Mouse (Mus musculus) gonadal fat pad, adult 2 months (tissue): Measurements from ENCODE around the gene Tmem100. TPM values are rescaled to one million over a fixed set of nuclear protein-coding genes. Genes with fewer than 3 reads are reported as not detected.

Experiments
- DNase-seq: peaks from one replicate; pipeline ENCODE4 v3.0.0-alpha.2; 2012; ENCODE audit warnings: low read depth
- polyA plus RNA-seq: library from polyadenylated mRNA; depleted of rRNA; stranded (reverse); fragments of >200 nt; gene quantifications from 2 replicates; pipeline ENCODE4 v1.2.3, GENCODE M21; 2012

Tmem100 gene
- polyA plus RNA-seq, 1 experiment = 6.2 TPM

DNA sequence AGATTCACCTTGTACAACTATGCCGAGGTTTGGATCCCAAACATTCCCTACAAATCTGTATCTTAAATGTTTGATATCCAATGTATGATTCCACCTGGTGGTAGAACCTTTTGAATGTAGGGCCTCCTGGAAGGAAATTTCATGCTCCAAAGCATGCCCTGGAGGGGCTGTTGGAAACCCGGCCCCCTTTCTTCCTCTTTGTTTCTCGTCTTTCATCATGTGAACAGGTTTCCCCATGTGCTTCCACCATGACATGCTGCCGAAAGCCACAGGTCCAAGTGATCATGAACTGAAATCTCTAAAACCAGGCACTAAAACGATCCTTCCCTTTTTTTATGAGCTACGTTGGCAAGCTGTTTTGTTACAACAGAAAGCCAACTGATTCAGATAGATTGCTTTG lies 16.5 kb upstream of the Tmem100 start:
- no peak for DNase-seq

GRCm38 (mm10) chr11:90015281-90015680 lies 14.9 kb upstream of the Tmem100 start:
- no peak for DNase-seq

DNA sequence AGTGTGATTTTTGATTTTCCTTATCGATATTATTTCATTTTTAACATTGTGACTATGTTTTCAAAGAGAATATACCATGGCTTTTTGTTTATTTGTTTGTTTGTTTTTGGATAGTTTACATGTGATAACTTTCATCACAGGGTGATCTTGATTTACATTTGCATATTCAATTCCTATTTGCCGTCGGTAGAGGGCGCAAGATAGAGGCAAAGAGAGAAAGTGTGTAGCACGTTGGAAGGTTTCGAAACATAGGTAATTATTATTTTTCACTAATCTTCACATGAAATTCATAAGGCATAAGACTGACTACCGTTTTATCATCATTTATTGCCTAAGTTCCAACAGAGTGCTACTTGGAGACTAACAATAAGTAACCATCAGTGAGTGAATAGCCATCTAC lies 11.0 kb upstream of the Tmem100 start:
- no peak for DNase-seq

- DNase-seq = no peak
These were observed 4.0 kb upstream of the Tmem100 start for GRCm38 (mm10) chr11:90025891-90026801.

DNA sequence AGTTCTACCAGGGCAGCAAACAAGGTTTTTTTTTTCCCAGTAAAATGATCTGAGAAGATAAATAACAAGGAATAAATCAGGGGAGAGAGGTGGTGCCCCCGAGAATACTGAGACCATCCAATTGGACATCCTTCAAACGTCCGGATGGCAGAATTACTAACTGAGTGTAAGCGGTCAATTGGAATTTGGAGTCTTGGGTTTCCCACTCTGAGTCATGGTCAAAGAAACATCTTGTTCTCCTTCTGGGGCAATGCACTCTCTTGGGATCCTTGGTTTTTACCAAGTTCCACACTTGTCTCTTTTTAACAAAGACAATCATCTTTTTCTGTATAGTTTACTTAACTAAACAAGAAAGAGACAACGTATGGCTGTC lies 3.4 kb upstream of the Tmem100 start:
- no peak for DNase-seq

DNA sequence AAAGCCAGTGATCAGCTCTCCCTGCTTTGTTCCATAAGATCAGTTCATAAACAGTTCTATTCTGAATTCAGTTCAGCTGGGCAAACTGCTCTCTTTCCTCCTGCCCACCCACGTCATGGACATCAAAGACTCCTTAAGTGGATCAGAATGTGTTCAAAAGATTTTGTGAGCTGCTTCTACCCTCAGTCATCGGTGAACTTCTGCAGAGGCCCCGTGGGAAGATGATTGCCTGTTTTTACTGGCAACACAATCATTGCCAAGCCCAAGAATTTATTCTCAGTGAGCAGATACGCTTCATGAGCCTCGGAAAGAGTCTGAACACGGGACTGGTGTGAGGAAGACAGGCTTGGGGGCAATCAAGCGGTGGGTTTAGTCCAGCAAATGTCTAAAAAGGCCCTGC lies 2.9 kb upstream of the Tmem100 start:
- no peak for DNase-seq

GRCm38 (mm10) chr11:90028746-90029145 lies 1.4 kb upstream of the Tmem100 start:
- DNase-seq = no peak

DNA sequence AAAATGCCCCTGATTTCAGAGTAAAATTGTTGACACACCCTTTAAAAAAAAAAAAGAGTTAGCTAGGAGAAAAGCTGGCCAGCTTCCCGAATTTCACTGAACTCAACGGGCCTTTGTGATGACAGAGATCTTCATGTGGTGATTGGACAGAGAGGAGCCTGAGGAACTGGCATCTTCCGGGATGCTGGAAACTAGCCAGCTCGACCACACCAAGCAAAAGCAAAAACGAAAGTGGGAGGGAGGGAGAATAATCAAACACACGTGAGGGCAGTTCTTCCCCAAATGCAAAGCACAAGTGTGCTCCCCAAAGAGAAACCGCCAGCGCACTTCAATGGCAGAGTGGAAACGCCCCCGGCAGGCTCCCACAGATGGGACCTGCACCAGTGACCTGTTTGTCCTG lies 794 bp upstream of the Tmem100 start:
- no peak for DNase-seq

GRCm38 (mm10) chr11:90030557-90030956 lies 409 bp downstream of the Tmem100 start:
- DNase-seq = no peak

- no peak for DNase-seq
These were observed 928 bp downstream of the Tmem100 start for GRCm38 (mm10) chr11:90031076-90031475.

GRCm38 (mm10) chr11:90032807-90033206 lies 2.7 kb downstream of the Tmem100 start:
- DNase-seq = no peak

- DNase-seq = no peak
These were observed 3.3 kb downstream of the Tmem100 start for GRCm38 (mm10) chr11:90033442-90033841.

GRCm38 (mm10) chr11:90034646-90035045 lies 4.5 kb downstream of the Tmem100 start:
- no peak for DNase-seq

- no peak for DNase-seq
These were observed 5.4 kb downstream of the Tmem100 start for GRCm38 (mm10) chr11:90035532-90035931.

DNA sequence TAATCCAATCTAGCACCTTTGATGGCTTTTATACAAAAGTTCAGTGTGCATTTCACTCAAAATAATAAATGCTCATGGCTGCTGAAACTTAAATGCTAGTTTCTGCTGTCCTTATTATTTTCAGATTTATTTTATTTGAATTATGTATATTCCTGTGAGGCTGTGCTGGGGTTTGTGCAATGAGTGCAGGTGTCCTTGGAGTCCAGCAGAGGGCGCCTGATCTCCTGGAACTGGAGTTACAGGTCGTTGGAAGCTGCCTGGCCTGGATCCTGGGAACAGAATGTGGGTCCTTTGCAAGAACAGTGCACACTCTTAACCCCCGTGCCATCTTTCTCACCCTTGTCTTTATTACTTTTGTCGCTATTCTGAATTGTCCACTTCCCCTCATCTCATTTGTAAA lies 6.3 kb downstream of the Tmem100 start:
- no peak for DNase-seq

GRCm38 (mm10) chr11:90038022-90038421 lies 7.9 kb downstream of the Tmem100 start:
- no peak for DNase-seq

DNA sequence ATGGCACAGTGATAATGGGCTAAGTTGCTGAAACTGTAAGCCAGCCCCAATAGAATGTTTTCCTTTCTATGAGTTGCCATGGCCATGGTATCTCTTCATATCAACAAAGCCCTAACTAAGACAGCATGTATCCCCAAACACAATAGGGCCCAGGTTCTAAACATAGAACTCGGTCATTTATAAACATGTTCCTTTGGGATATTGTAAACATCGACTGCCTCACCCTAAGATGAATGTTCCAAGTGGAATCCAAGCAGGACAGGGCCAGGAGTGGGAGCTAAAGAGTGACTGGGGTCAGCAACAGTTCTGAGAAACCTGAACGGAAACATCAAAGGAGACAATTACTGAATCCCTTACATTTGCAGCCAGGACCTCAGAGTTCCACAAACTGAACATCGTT lies 14.3 kb downstream of the Tmem100 start:
- DNase-seq = no peak

DNA sequence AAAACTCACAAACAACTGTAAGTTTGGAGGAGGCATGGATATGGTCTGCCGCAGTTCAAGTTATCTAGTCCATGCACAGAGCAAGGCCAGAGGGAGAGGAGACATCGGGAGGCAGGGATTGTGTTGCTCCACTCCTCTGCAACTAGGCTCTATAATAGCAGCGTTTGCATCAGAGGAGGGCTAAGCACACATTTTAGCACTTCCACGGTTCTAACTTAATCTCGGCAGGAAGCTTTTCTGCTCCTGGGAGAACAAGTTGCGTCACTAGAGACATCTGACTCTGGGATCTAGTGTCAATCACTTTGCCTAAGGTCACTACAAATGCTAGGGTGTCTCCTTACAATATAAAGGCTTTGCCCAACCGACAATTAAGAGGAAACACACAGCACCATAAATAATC lies 16.1 kb downstream of the Tmem100 start:
- peak; percentile 13 for DNase-seq

GRCm38 (mm10) chr11:90047271-90047670 lies 17.1 kb downstream of the Tmem100 start:
- no peak for DNase-seq

DNA sequence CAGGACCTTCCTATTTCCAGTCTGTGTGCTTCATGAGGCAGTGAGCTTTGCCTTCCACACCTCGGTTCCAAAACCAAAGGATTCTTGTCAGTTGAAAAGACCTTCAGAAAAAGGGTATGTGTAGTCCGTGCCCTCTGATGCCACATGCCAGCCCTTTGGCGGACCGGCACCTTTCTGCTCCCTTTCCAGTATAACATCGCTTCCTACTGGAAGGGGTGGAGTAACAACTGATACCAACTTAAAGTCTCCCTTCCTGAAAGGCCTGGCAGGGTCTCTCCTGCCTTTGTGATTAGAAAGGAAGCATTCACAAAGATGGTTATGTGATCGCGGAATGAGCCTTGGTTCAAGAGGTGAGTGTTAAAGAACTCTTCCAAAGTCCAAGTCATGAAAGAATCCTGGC lies 19.9 kb downstream of the Tmem100 start:
- no peak for DNase-seq

DNA sequence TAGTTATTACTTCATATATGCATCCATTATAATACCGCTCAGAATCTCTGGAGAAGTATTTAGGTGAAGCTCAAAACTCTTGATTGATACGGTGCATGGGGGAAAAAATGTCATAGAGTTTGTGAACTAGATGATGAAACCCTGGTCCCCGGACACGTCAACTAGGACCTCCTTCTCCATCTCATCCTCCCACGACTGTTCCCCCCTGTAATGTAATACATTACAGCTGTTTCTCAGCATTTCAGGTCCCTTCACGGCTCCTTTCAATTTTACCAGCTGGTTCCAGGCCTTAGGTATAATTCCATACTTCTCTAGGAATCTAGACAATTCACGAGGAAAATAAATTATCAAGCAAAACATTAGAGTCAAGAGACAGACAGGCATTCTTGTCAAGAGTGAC lies 22.6 kb downstream of the Tmem100 start:
- DNase-seq = no peak

GRCm38 (mm10) chr11:90053820-90054219 lies 23.7 kb downstream of the Tmem100 start:
- no peak for DNase-seq

GRCm38 (mm10) chr11:90054401-90054800 lies 24.3 kb downstream of the Tmem100 start:
- DNase-seq = no peak

DNA sequence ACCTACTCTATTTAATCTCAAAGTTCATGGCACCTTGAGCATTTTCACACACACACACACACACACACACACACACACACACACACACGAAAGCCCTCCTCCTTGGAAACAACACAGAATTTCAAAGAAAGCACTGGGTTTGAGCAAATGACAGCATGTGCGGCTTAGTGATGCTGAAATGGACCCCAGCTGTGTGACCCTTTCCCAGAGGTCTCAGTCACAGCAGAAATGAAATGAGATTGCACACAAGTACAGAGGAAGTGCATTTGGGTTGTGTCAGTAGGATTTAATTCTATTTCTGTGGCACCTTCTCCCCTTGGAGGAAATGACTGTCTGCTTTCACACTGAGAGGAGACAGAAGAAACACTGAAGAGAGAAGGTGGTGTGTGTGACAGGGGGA lies 26.9 kb downstream of the Tmem100 start:
- DNase-seq = no peak
